Mouse (Mus musculus): ENCODE measurements at regions not wholly inside any gene's neighbourhood (a gene's known extent, or its start where the extent isn't known, plus 50 kb on each side); places are given as distances from the start of the nearest gene placed in this dataset.
A peak's percentile ranks its signal among the peaks of the same experiment; 100 is the strongest.

DNA sequence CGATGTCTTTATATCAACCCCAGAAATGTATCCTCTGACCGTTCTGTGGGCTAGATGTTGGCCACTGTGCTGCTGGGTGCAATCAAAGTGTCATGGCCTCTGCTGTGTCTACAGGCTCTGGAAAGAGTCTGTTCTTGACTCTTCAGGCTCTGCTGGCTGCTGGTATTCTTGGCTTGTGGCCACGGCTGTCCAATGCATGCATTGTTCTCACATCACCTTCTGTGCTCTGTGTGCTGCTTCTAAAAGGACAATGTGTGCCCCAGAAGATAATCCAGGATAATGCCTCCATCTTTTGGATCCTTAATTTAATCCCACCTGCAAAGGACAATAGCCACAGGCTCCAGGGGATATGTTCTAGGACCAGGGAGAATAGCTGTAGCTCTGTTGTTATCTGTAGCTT is 77.5 kb upstream of the Dapl1 start:
- no peak for ATAC-seq (ENCODE audit: insufficient number of reproducible peaks, low FRiP score, low TSS enrichment)

DNA sequence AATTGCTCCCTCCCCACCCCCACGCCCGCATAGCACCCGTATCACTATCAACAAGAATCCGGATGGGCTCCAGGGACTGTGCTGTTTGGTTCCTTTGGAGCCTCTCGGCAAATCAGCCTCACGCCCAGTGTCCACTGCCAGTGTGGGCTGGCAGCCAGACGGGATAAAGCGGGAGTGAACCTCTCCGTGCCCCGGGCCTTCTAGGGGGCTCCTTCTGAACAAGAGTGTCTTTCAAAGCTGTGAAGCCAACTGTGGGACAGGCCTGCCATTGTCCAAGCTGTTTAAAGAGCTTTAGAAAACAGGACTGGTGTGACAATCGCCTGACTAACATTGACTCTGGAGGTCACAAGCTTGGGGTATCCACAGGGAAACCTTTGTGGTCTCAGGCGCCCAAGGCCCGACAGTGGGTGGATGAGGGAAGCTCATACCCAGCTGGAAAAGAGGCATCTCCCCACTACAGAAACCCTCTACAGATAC is 76.9 kb upstream of the Dapl1 start:
- ATAC-seq (ENCODE audit: insufficient number of reproducible peaks, low FRiP score, low TSS enrichment), result peak; percentile 34

DNA sequence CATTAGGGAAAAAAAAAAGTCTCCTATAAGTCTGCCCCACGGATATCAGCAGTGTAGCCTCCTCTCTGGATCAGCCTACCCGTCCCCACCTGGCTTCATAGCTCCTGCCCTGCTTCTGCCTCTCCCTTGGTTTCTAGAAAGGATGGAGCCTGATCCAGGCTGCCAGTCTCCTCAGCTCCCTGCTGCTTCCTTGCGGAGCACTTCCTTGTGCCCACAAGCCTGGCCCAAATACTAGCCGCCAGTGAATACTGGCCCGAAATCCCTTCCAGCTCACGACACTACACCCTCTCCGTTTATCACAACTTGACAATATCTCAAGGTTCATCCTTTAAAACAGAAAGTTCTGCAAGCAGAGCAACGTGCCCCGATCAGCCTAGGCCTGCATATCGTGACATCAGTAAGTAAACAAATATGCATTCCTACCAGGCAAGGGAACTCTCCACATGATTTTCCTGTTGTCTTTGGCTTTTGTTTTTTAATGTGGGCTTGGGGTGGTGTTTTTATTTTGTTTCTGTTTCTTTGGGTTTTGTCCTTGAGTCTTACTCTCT is 76.3 kb upstream of the Dapl1 start:
- ATAC-seq (ENCODE audit: insufficient number of reproducible peaks, low FRiP score, low TSS enrichment), result peak; percentile 93

DNA sequence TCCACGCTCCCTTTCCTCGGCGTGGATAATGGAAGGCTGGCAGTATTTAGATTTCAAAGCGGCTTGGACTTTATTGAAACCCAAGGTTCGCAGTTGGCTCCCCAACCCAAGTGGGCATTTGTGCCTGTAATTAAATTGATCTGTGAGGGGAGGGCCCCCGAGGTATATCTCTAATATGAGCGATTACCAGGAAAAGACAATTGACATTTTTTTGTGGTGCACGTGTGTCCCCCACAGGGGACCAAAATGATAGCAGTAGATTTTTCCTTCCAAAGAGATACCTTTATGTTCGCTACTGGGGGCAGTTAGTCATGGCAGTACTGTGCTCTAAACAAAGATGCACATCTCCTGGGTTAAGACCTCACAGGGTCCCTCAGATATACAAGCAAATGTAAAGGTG is 69.8 kb upstream of the Dapl1 start:
- no peak for ATAC-seq (ENCODE audit: insufficient number of reproducible peaks, low FRiP score, low TSS enrichment)

DNA sequence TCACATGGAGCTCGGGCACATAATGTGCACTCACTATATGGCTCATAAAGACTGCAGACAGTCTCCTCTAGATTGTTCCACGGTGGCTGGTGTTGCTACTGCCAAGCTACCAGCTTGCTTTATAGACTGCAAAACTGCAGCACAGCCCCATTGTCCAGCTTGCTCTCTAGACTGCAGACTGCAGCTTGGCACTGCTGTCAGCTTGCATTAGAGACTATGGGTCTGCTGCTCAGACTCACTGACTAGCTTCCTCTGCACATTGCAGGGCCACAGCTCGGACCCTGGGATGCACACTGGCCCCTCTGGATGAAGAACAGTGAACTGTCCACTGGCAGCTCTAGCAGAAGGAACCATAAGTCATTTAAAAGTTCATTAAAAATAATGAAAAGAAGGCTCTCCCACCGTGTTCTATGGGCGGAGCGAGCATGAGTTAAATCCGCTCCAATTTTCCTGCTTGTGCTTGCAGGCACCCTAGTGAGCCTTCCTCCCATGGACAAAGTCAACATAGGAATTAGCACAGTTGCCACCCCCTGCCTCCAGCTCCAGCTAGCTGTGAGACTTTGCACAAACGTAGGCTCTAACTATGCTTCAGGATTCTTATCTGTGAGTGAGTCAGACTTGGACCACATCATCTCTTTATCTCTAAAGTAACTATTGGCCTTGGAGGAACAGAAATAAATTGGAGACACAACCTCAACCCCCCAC is 67.8 kb upstream of the Dapl1 start:
- no peak for ATAC-seq (ENCODE audit: insufficient number of reproducible peaks, low FRiP score, low TSS enrichment)

DNA sequence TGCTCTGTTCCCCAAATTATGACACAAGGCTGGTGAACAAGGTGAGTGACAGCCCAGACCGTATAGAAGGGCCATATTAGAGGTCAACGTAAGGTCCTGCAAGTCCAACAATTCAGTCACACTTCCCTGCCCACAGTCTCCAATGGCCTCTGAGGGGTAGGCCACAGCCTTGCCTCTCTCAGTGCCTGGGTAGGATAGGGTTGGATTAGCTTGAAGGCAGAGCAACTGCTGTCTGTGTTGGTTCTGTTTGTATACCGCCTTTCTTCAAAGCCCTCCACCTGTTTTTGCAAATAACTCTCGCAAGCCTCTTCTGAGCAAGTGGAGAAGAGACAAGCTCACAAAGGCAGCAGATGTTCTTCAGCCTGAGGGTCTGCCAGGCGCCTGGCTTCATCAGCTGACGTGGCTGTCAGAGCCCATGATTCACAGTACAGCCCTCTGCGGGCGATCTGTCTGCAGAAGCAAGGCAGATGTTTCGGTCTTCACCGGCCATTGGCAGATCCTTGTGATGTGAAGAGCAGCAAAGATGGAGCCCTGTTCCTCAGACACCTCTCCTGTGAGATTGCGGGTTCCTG is 67.0 kb upstream of the Dapl1 start:
- no peak for ATAC-seq (ENCODE audit: insufficient number of reproducible peaks, low FRiP score, low TSS enrichment)

DNA sequence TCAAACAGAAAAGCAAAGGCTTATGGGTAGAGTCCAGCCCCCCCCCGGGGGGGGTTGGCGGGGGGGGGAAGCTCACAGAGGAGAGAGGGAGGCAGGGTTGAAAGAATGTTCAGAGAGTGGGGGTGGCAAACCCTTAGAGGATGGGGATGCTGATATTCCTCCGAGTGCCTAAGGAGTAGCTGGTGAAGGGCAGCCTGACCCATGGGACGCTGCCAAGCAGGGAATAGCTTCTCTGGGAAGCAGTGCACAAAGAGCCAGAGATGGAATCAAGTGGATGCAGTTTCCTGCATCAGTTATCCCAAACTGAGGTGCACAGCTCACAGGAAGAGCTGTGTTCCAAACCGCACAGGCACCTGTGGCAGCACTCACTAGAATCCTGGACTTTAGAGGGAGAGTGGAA is 64.0 kb upstream of the Dapl1 start:
- no peak for ATAC-seq (ENCODE audit: insufficient number of reproducible peaks, low FRiP score, low TSS enrichment)

DNA sequence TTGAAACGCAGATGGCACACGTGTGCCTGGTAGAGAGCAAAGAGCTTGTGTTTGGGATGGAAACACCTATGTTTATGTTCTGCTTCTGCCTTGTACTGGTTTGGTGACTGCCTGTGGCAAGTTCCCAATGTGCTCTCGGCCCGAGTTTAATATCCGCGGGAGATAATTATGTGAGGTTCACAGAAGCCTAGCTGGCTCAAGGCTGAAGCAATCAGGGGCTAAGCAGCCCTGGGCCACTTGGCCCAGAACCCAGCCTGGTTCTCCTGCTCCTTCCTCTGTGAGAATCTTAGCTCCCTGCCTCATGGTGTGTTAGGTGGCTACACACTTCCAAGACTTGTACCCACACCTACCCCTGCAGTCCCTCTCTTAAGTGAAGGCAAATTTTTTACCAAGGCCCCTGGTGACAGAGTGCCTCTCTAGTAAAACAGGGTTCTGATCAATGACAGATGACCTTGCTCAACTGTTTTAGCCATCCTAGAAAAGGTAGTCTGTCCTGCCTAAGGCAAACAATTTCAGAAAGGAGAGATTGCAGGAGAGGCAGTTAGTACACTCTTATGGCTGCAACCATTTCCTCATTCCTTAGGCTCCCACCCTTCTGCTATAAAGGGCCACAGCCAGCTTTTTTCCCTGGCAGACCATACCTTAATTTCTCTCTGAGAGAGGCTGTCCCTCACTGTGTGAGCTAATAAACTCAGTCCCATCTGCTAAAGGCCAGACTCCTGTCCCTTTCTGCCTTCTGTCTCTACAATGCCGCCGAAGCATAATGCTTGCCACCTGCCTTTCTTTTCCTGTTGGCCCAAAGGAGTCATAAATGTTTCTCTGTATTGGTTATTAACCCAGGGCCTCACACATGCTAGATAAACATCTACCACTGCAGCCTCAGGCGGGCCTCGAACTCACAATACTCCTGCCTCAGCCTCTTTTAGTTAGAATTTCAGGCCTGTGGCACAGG is 61.9 kb upstream of the Dapl1 start:
- peak; percentile 75 for ATAC-seq (ENCODE audit: insufficient number of reproducible peaks, low FRiP score, low TSS enrichment)

DNA sequence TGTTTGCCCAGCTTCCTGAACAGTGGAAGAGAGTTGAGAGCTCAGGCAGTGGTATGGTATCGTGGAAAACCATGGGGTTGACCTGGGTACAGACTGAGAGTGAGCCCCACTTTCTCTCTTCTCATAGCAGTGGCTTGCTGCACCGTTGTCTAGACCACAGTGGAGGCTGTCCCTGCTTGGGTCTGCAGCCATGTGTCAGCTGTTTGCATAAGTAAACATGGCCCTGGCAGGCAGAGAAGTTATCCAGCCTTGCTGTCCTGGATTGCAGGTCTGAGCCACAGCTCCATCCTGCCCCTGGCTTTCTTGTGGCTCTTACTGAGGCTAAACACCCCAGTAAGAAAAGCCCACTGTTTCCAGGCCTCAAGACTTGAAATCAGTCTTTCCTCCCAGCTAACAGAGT is 60.2 kb upstream of the Dapl1 start:
- ATAC-seq (ENCODE audit: insufficient number of reproducible peaks, low FRiP score, low TSS enrichment), result no peak

DNA sequence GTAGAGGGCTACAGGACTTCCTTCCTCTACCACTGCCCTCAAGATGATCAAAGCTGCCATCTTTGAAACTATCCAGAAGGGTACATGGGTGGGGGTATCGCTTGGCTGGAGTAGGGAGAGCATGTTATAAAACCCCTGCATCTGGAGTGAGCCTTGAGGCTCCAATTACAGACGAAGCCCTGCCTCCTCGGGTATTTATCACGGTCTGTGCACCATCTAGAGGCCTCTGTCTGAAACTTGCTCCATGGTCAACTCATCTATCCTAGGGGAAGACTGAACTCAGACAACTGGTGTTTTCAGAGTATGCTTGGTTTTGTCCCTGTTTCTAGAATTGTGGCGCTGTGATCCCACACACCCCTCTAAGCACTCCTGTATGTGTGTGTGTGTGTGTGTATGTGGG is 59.7 kb upstream of the Dapl1 start:
- ATAC-seq (ENCODE audit: insufficient number of reproducible peaks, low FRiP score, low TSS enrichment), result no peak

DNA sequence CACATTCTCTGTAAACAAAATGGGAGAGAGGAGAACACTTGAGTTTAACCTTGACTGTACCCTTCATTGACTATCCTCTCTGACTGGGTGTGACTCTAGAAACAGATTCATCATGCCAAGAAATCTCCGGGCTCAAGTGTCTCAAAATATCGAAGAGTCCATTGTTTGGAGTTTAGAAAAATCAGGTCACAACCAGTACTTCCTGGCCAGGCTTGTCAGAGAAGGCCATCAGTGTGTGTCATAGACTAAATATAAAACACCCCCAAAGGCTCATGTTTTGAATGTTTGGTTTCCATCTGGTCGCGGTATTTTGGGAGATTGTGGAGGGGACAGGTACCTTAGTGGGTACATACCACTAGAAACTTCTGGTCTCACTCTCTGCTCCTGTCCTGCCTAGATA is 58.6 kb upstream of the Dapl1 start:
- no peak for ATAC-seq (ENCODE audit: insufficient number of reproducible peaks, low FRiP score, low TSS enrichment)

DNA sequence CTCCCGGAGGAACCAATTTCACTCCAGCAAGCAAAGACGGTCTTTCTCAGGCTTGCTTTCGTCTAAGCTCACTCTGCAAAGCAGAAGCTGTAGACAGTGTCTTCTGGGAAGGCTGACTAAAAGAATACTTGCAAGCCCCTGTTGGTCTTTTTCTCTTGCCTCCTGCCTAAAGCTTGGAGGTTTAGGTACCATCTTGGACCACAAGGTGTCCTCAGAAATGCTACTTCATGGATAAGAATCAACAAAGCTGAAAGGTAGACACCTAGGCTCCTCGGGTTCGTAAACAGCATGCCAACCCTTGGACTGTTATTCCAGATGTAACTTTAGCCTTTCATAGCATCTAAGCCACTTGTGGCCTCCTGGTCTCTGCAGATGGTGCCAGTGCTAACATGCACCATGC is 53.0 kb upstream of the Dapl1 start:
- no peak for ATAC-seq (ENCODE audit: insufficient number of reproducible peaks, low FRiP score, low TSS enrichment)

DNA sequence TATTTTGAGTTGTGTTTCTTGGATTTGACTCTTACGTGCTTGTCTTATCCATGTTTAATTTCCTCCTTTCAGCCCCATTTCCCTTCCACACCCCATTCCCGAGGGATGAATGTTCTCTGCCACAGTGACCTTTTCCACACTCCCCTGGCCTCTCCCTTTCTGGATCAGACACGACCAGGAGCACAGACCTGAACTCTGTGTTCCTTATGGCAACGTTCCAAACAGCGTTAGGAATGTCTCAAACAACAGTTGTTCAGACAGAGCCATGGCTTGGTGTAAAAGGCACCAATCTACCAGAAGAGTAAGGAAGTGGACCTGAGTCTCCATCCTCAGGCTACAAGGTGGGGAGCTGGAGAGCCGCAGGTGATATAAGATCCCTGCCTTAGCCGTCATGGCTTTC is 52.6 kb upstream of the Dapl1 start:
- no peak for ATAC-seq (ENCODE audit: insufficient number of reproducible peaks, low FRiP score, low TSS enrichment)

Data from cerebellum, adult (tissue).